Comparison of ENCODE assay signal across 8 mouse cellular contexts in the genomic region with DNA sequence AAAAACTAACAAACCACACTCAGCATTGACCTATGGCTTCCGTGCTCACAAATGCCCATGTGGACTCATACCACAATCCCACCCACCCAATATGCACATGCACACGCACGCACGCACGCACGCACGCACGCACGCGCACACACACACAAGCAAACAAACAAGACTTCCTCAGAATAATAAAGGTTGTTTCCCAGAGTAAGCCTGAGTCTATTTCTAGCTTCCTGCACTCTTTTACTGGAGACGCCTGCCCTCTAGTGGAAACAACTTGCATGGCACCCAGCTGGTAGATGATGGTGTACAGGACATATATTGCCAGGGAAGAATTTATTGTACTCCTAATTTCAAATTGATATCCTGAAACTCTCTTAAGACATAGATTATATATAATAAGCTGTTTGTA. TPM values are rescaled to one million over a fixed set of nuclear protein-coding genes. Genes with fewer than 3 reads are reported as not detected.
DNase-seq lines count a peak whose midpoint lies in the region; ATAC-seq and TF ChIP-seq lines count a peak whose summit lies in the region.

No protein-coding gene starts in this region.

- H3K27me3 ChIP-seq in cerebellum, adult 2 months (ENCODE audit: control insufficient read depth, insufficient read depth, low read length) = no peaks in the 10 kb centered on the region
- no peaks in the 10 kb centered on the region for H3K27me3 ChIP-seq in hindbrain, embryonic 12.5 days

- H3K27ac ChIP-seq in cerebellum, adult 2 months (ENCODE audit: insufficient read depth, low read length) = no peak overlapping the region
- H3K27ac ChIP-seq in hindbrain, embryonic 12.5 days = no peak overlapping the region

- H3K4me3 ChIP-seq in cerebellum, adult 2 months (replicated peaks; ENCODE audit: insufficient read depth, low read depth, low read length) = no peak overlapping the region
- no peak overlapping the region for H3K4me3 ChIP-seq in hindbrain, embryonic 12.5 days

- no peak for TF ChIP-seq POLR2A in cerebellum, adult 2 months (IDR thresholded peaks at IDR 0.05; ENCODE audit: borderline replicate concordance, insufficient read depth, low read length)

- DNase-seq in NIH3T3 (ENCODE audit: low read depth) = peak; percentile 90
- DNase-seq in cerebellum, adult 2 months = peak; percentile 55 to 70
- peak; percentile 88 to 90 for DNase-seq in layer of hippocampus, postnatal 10 days (ENCODE audit: low spot score in 2 of 2)
- peak; percentile 74 for DNase-seq in lung, postnatal 14 days
- peak; percentile 88 for DNase-seq in retina, embryonic 14.5 days (ENCODE audit: low spot score)
- DNase-seq in thymus, postnatal 4 days = peak; percentile 79

- 18% methylated on average over 11 of the region's 11 CpGs for WGBS in cerebellum, adult 2 months
- WGBS in hindbrain, embryonic 12.5 days = 33% methylated on average over 11 of the region's 11 CpGs

- peak; percentile 92 for ATAC-seq in frontal cortex, adult (ENCODE audit: low TSS enrichment)
- ATAC-seq in hindbrain, embryonic 12.5 days (ENCODE audit: low FRiP score) = peak; percentile 50

- H3K36me3 ChIP-seq in hindbrain, embryonic 12.5 days = no peaks in the 10 kb centered on the region

- H3K4me2 ChIP-seq in hindbrain, embryonic 12.5 days (replicated peaks) = peak overlapping the region; percentile 36

- no peaks in the 10 kb centered on the region; the same call in 1 of the 2 replicates for H3K4me1 ChIP-seq in cerebellum, adult 2 months (ENCODE audit: control insufficient read depth, insufficient read depth, low read length)
- no peaks in the 10 kb centered on the region for H3K4me1 ChIP-seq in hindbrain, embryonic 12.5 days

- H3K9ac ChIP-seq in hindbrain, embryonic 12.5 days = no peak overlapping the region

- H3K9me3 ChIP-seq in hindbrain, embryonic 12.5 days (replicated peaks) = no peaks in the 10 kb centered on the region

- peak; percentile 71 for TF ChIP-seq CTCF in cerebellum, adult 2 months (IDR thresholded peaks at IDR 0.05; ENCODE audit: borderline replicate concordance, insufficient read depth, low read depth, low read length)

RNA-seq across cellular contexts. Expression of a gene that starts 29.8 kb away (rescaled TPM):
- polyA plus RNA-seq in cerebellum, adult 2 months (2012; rRNA removed) = 0.44 and 0.47 TPM in 2 replicates
- polyA plus RNA-seq in hindbrain, embryonic 12.5 days (2016; fragmentation: Nextera tagmentation; extraction: Ambion mirVana) = 0.16 TPM in 1 of 2 replicates, not detected in the other
- not detected for total RNA-seq in layer of hippocampus, postnatal 10 days (2021)
